Mouse (Mus musculus) kidney, adult 11 months (tissue): ENCODE measurements around the gene Sox5.

Source experiments
- DNase-seq: peaks from one replicate; pipeline ENCODE4 v3.0.0; 2022

Sox5 gene

DNA sequence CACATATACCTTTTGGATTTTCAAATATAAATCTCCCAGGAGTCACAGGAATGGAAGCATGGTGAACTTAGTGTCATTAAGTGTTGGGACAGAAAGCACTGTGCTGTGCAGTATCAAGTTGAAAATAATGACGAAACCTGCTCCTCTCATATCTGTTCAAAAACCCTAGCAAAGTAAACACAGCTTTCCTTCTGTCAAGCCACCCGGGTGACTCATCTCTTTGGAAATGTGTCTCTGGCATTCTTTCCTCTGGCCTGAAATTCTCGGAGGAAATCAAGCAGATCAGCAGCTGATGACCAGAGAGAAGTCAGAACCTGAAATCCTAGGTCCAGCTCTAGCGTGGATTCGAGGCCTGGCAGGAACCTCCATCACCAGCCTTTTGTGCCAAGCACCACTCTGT lies 71.0 kb downstream of the Sox5 start:
- DNase-seq, result peak; percentile 19

DNA sequence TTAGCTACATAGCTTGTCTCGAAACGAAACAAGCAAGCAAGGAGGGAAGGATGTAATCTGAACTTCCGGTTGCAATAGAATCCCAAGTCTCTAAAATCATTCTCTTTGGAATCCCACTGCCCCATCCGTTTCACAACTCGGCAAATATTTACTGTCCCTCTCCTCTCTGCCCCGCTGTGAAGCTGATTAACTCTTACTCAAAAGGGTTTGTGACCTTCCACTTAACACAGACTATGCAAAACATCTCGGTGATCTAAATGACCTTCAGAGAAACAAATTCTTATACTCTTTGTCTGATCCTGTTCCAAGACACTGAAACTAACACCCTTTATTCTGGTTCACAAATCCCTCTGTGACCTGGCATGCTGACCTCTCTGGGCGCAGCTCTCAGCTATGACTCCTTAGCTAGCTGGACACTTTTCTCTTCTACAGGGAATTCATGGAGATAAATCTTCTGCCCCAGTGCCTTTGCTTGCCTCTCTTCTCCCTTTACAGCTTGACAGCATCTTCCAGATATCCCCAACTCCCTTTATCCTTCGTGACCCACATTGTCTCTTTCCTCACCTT lies 72.1 kb downstream of the Sox5 start:
- DNase-seq, result no peak

DNA sequence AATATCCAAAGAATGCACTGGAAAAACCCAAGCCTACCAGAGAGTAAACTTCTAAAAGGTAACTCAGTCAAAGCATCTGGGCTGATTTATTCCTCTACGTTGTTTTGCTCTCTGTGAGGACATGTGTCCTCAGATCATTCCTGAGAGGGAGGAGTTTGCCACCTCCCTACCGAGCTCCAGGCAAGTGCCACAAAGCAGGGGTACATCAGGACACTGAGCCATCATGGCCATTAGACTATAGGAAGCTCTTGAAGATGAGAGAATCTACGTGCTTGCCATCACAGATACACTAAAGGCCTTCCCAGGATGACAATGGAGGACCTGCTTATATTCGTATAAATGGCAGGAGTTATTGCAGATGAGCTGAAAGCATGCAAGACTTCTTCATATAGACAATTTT lies 73.4 kb downstream of the Sox5 start:
- no peak for DNase-seq

DNA sequence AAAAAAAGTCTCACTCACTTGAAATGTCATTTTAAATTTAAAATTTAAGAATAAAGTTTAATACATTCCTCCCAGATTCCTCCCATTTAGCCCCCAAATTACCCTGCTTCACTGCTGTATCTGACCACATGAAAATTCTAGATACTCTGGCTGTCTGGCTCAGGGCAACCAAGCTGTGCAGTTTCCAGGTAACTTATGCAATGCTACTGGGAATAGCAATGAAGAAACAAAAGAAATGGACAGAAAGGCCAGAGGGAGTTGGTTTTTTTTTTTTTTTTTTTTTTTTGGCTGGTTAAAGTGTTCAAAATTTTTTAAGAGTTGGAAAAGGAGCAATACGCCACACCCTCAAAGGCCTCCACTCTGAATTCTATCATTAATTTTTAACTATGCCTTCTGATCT lies 73.8 kb downstream of the Sox5 start:
- DNase-seq, result no peak

DNA sequence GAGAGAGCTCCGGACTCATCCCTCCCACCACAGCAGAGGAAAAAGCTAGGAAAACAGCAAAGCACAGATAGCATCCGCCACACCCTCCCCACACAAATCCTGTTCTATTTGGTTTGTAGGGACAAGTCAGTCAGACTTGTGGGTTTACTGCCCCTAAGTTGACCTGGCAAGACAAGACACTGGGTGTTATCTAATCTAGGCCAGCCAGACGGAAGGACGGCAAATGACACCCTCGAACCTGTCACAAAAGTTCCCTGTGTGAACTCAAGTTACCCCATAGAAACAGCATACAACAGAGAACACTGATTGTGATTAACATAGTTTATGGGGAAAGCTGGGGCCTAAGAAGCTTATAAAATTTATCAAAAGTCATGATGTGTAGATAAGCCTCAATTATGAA lies 76.8 kb downstream of the Sox5 start:
- DNase-seq, result no peak

DNA sequence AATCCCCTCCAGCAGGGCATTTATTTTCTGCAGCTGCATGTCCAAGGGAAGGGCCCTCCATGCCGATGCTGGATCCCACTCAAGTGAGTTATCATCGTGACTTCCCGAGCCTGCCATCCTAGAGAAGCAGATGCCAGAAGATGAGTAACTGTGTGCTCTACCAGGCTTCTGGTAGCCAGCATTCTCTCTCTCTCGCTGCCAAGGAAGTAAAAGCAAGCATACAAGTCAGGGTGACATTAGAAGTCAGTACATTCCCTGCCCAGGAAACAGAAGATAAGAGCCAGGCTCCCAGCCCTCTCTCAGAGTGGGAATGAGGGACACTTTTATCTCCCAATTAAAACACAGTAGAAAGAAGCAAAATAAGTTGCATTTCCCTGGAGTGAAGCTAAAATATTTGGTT lies 86.1 kb downstream of the Sox5 start:
- DNase-seq, result no peak

DNA sequence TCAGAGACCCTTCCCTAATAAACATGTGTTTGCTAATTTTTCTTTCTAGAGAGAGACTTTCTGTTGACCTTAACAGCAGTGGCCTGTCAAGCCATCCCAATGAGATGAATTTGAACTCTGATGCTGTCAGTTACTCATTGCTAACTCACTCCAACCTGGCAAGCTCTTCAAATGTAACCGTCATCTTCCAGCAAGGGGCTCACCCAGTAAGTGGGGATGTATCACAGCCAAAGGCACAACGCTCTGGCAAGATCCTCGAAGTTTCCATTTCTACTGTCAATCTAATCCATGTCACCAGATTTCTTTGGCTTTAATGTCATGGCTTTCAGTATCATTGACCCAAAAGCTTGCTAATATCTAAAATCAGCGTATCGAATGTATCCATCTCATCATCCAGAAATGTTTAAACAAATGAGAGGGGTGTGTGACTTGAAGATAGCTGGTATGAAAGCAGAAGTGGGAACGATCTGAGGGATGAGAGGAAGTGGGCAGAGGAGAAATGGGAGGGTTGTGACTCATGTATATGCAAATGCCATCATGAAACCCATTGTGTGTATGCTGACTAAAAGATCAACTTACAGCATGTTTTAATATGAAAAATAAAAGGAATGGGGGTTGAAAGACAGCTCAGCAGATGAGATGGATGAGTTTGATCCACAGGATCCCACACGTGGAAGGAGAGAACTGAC lies 88.4 kb downstream of the Sox5 start:
- no peak for DNase-seq

DNA sequence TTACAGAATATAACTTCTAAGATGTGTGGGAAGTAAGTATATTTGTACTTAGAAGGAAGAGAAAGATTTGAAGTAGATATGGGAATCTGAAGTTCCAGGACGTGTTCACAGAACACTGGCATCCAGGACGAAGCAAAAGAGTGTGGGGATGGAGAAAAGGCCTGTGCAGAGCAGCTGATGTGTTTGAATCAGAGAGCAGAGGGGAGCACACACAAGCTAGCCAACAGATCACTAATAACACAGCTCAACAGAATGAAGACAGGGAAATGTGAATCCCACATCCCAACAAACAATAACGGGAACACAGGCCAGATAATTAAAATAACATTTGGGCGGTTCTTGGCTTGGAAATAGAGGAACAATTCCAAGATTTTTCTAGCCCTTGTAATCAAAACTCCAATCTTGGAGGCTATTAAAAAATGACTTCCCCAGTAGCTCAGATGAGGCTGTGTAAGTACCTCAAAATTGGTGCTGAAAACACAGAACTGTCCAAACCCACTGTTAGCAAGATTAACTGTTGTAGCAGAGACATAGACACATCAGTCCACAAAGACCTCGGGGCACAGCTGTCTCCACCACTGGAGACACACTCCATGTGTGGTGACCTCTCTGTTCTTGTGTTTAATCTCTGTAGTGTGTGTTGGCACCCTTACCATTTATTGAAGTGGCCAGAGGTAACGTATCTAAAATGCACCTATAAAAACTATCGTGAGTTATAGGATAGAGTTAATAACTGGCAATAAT lies 90.3 kb downstream of the Sox5 start:
- no peak for DNase-seq

DNA sequence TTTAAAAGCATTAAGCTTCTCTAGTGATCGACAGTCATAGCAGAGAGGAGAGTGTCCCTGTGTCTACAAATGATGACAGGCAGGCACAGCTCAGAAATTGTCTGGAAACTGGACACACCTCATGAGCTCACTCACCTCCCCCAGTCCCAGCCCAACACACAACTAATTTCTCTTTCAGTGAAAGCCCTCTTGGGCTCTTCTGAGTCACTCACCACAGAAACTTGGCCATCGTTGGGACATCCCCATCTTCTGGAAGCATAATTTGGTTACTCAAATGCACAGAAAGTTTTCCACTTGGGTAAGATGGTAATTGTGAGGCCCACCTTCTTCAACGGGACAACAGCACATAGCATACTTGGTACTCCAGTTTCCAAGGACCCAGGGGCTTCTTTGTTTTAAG lies 92.7 kb downstream of the Sox5 start:
- DNase-seq, result no peak

DNA sequence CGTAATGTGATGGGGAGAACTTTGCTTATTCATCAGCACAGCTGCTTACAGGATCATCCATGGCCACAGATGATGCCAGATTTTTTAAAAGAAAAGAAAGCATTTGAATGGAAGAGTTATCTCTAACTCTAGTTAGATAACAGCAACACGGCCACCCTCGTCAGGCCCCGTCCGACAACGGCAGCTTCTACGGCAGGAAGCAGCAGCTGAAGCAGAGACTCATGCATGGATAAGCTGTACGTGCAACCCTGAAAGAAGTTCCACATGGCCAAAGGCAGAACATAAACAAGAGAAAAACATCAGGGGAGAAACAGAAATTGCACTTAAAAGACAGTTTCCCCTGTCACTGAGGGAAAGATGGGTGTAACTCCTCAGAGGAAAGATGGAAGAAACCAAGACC lies 94.1 kb downstream of the Sox5 start:
- no peak for DNase-seq

DNA sequence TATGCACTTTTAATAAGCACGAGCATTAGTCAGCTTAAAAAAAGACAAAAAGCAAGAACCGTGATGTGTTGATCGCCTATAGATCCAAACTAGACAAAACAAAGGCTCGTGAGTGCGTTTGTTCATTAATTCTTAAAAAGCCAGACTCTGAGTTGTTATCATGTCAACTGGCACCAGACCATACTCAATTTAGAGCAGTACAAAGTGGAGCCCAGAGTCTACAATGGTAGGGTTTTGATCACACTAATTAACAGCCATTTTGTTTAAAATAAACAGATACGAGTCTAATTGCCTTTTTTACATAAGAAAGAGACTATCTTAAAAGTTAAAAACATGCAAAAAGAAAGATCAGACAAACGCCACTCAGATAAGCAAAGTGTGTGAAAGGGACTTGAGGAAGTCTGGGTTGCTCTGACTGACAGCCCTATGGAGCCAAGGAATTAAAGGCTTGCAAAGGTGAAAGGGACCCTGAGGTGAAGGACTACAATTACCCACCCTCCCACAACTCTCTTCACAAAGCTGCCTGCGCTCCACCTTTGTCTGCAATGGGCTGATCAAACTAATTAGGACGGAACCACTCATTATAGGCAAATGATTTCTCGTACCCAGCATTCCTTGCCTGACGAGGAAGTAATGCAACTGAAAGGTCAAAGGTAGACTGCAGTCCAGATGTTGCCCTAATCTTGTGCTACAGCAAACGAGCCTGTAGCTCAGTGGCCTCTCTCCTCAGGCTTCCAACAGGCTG lies 100.6 kb downstream of the Sox5 start:
- DNase-seq, result no peak

DNA sequence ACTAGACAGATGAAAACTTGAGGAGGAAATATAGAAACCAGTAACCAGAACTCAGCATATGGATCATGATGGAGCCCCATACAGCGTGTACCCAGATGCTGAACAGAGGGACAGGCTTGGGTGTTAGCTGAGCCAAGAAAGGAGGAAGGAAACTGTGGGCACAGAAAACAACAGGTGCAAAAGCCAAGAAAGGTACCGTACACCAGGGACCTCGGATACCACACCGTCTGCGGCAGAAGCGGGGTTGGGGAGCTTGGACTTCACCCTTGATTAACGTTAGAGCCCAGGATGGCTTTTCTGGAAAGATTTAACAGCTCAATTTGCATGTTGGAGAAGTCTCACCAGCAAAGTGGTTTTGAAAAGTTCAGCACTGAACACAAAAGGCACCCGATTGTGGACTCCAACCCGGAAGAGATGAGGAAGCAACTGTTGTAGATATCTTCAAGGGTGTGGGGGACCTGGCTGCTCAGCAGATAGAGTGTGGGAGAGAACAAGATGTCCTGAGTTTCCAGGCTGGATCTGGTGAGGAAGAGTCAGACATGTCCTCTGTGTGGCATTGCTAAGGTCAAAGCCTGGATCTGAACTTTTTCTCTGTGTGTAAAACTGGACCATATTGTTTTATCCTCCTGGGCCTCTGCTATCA lies 104.2 kb downstream of the Sox5 start:
- no peak for DNase-seq

DNA sequence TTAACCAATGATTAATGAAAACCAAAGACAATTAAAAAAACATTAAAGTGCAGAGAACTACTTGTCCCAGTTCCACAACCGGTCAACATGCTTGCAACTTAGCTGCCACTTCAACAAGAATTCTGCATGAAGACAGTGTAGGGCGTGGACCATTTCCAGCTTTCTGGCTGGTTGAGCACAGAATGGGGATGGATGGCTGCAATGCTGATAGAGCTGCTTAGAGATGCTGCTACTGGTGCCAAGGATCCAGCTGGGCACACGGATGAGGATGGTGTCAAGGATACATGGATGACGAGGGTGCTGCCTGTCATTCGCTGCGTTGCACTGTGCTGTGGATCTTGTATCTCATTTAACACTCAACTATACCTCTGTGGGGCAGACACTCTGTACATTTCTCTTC lies 106.7 kb downstream of the Sox5 start:
- DNase-seq, result no peak

DNA sequence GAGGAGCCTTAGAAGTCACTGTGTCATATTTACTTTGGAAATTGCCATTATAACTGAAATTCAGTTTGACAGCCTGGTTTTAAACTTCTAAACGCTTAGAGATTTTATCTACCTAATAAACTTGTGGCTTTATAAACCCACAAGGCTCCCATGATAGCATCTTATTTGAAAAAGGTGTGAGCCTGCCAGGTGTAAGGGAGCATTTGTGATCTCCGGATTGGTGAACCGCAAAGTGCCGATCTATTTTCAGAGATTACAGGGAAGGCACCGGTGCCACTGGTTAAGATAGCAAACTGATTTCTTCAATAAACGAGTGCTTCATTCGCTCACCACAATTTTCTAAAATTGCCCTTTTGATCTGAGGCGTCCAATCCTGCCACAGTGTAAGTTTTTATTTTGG lies 107.9 kb downstream of the Sox5 start:
- DNase-seq, result no peak

DNA sequence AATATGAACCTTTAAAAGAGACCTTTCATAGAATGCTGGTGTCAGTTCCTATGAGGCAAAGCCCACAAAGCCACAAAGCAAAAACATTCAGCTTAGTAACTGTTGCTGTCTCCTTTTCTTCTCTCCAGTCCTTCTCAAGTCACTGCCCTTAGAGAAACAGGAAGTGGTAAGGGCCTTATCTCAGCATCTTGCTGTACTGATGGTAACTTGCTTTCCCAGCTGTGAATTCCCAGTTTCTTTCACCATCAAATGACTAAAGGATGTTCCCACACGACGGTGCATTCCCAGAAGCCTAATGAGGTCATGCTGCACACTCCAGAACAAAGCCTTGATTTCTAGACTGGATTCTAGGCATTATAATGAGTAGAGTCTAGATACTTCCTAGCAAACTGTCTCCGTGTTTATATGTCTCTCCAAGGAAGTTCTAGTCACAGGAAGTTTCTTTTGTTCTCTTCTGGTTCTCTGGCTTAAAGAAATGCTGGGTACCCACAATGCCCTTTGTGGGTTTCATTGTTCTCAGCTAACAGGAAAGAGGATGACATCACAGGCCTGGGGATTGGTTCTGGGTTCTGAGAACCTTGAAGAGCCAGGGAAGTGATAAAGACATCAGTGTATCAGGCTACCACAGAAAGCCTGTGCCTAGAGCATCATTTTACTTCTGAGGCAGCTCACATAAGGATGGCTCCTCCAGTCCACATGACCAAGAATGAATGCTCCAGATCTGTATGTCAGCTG lies 111.2 kb downstream of the Sox5 start:
- DNase-seq, result no peak

DNA sequence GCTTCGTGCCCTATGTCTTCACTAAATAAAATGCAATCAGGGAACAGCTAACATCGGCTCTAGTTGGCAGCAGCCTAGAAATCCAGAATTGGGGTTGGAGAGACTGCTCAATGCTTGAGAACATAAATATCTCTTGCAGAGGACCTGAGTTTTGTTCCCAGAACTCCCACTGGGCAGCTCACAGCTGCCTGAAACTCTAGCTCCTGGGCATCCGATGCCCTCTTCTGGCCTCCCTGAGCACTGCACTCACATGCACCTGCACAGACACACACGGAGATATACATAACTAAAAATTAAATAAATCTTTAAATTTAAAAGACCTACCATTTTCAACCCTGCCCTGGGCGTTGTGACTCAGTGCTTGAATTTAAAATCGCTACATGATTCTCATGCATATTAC lies 115.2 kb downstream of the Sox5 start:
- no peak for DNase-seq

DNA sequence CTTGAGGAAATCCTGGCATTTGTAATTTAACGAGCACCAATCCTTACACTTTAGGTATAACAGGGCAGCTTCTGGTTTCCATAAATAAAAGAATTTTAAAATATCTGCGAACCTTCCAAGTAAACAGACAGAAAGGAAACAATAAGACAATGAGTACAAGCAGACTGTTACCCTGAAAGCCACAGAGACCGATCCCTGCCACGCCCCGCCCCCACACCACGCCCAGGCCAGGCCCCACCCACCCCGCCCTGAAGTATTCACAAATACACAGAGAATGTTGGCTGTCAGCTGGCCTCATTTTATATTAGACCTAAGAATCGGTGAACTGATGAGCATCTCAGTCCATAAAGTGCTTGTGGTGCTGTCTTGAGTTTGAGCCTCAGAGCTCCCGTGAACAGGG lies 117.0 kb downstream of the Sox5 start:
- DNase-seq, result no peak

DNA sequence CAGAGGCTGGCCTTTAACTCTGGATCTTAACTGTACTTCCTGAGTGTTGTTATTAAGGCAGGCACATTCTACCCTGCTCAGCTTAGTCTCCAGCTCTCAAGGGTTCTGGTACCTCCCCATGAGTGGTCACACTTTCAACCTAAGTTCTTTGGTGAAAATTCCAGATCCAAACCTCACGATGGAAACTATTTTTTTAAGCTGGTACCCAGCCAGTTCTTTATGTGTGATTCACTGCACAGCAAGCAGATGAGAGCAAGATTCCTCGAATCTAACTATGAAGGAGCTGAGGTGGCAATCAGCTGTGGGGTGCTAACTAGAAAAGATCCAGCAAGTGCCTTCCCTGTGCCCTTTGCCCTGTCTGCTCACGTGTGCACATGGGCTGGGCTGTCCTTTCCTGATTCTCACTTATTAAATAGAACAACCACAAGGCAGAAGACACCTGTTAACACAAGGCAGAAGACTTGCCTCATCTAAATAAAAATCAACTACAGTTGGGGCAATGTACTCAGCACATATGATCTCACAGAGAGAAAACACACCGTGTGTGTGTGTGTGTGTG lies 118.2 kb downstream of the Sox5 start:
- no peak for DNase-seq

DNA sequence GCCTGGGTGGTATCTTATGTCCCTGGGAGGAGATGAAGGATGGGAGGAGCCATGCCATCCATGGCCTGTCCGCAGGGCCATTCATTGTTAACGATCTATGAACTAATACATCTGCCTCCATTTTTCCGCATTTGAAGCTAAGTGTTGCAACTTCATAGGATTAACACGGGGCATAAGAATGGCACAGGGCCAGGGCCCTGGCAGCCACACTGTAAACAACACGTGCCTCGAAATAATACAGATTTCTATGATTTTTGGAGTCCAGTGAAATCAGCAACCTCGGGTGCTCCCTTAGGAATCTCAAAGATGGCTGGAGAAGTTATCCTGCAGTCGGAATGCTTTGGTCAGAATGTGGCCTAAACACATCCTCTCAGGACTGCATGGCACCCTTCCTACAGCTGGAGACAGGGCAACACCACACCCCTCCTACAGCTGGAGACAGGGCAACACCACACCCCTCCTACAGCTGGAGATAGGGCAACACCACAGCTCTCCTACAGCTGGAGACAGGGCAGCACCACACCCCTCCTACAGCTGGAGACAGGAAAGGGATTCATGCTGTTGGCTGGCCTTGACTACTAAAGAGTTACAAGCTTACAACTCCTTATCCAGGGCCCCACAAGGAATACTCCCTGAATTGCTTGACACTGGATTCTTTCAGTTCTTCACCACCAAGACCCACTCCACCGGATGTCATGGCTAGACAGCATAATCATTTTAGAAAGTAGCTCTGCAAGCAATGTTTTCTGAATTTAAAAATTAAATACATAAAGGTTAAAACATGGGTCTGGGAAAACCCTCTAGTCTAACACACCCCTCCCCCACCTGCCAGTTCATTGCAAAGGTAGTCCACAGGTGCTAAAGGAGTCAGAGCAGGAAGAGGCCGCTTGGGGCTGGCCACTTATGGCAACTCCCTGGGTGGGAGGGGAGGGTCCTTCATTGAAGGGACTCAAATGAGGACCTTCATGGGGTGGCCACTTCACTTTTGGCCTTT lies 122.4 kb downstream of the Sox5 start:
- DNase-seq, result no peak

DNA sequence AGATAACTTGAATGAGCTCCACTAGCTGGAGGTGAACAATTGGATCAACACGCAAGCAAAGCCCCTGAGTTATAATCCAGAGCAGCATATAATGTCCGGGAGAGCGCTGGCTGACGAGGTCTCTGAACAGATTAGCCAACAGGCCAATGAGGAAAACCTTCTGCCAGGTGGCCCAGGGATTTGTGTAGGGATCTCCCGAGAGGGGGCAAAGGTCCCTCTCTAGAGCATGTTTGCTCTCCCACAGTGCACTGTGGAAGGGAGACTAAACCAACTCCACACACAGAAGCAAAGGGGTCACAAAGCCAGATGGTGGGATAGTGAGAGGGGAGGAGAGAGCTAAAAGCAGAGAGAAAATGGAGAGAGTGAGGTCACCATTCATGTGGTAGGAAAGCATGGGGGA lies 128.9 kb downstream of the Sox5 start:
- no peak for DNase-seq

DNA sequence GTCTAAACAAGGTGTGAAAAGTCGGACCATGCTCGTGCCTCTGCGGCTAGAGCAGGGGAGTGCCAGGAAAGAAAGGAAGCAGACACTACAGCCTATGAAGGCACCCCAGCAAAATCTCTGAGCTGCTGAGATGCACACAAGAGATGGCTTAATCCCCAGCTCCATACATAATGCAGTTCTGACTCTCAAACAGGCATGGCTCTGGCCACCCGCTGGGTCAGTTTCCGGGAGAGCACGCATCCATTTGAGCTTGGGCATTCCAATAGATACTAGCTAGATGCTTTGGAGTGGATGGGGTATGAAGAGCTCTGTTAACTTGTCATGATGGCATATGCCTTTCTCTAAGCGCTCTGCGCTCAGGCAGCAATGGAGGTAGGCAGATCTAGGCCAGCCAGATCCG lies 132.9 kb downstream of the Sox5 start:
- no peak for DNase-seq
